Mouse (Mus musculus) gastrocnemius, postnatal 25 days (tissue): ENCODE data around the gene Ntn1. TPM values are rescaled to one million over a fixed set of nuclear protein-coding genes. Genes with fewer than 3 reads are reported as not detected.

Experiments used
- DNase-seq: peaks from one replicate; pipeline ENCODE4 v3.0.0; 2022
- long read RNA-seq, 2 experiments: library from polyadenylated mRNA; stranded (forward); transcript quantifications; one replicate each; pipeline ENCODE4 v2.0.0; 2021
- total RNA-seq, 2 experiments: library from RNA; stranded (reverse); gene quantifications; 1 replicate in 1 of 2; 2 replicates in 1 of 2; pipeline ENCODE4 v1.2.3; 2021

Ntn1 gene
- total RNA-seq = 1 to 10 TPM; 4.6 to 5.1 TPM
- long read RNA-seq, experiment 1 = 0 reads
- long read RNA-seq, experiment 2 = 0 reads

DNA sequence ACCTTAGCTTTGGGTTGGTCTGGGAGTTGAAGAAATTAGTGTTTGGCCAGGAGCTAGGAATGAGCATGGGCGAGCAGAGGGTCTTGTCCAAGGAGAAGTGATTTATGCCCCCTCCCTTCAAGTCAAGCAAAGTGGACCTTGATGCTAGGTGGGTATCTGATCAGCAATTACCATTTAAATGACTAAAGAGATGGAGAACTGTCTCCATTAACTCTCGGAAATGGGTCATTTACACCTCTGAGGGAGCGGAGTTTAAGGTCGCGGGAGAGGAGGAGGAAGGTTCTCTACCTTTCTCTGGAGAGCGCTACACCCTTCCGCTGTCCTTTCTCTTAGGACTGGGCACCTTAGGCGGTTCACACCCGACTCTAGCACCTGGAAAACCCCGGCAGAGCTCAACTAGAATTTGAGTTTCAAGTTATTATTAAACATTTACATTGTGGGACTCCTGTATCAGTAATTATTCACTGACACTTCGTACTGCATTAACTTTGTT is at the start of gene Ntn1:
Ntn1 (minus strand) TSS at position 97 of the 493 bp plus-strand sequence.
- DNase-seq = no peak

- no peak for DNase-seq
Observed at GRCm38 (mm10) chr11:68448356-68448755, 47.7 kb upstream of the Ntn1 start.

- no peak for DNase-seq
Observed at GRCm38 (mm10) chr11:68447242-68447641, 46.6 kb upstream of the Ntn1 start.

- no peak for DNase-seq
Observed at GRCm38 (mm10) chr11:68446547-68446946, 45.9 kb upstream of the Ntn1 start.

DNA sequence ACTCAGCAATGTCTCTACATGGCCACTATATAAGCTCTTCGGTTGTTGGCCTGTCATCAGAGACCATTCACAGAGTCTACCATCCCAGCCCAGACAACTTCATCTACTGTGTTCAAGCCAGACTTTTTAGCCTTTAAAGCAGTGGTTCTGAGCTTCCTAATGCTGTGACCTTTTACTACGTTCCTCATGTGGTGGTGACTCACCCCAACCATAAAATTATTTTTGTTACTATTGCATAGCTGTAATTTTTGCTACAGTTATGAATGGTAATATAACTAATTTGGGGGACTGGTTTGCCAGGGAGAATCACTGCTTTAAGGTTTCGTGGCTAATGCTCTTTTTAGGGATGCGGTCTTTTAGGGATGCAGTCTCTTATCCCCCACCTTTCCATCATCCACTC is 45.3 kb upstream of the Ntn1 start:
- DNase-seq = no peak

DNA sequence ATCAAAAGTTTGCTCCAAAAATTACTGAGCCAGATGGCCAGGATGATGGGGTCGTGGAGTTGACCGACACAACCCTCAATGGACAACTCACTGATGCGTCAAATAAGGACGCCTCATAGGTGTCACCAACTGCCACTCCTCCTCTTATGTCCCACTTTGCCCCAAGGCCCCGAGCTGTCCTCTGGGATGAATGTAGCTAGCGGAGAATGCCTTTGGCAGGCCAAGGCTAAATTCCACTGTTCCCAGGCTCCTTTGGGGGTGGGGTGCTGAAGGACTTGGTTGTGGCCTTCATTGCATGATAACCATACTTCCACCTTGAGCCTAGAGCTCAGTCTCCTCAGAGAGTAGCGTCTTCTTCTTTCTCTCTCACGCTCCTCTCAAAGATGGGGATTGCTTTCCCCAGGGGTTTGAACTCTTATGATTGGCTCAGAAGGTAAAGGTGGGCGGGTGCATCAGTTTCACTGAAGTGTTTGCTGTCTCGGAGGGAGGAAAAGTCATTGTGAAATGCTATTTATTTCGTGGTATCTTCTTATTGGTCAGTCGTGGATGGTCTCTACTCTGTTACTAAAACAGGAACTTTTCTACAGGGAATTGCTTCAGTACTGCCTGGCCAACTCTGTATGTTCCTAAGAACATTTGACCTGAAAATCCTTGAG is 42.5 kb upstream of the Ntn1 start:
- no peak for DNase-seq

- no peak for DNase-seq
Observed at GRCm38 (mm10) chr11:68442346-68442745, 41.7 kb upstream of the Ntn1 start.

GRCm38 (mm10) chr11:68440965-68441364 is 40.3 kb upstream of the Ntn1 start:
- no peak for DNase-seq

DNA sequence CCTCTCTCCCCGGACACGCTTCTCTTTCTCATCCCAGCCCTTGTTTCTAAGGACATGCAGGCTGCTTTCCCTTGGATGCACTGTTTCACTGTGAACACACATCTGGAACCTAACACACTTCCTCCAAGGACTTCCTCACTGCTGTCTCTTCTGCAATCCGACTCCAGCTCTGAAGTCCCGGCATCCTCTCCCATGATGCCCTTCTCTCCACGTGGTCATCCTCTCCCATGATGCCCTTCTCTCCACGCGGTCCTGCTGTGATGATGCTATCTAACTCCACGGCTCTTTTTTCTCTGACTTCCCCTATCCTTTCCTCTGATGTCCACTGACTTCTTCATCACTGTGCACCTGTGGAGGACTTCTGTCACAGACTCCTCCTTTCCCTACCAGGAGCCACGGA is 39.5 kb upstream of the Ntn1 start:
- no peak for DNase-seq

GRCm38 (mm10) chr11:68436376-68436775 is 35.8 kb upstream of the Ntn1 start:
- DNase-seq = no peak

- no peak for DNase-seq
Observed at GRCm38 (mm10) chr11:68435601-68436000, 35.0 kb upstream of the Ntn1 start.

- no peak for DNase-seq
Observed at GRCm38 (mm10) chr11:68434697-68435096, 34.1 kb upstream of the Ntn1 start.

- no peak for DNase-seq
Observed at GRCm38 (mm10) chr11:68433534-68433933, 32.9 kb upstream of the Ntn1 start.

DNA sequence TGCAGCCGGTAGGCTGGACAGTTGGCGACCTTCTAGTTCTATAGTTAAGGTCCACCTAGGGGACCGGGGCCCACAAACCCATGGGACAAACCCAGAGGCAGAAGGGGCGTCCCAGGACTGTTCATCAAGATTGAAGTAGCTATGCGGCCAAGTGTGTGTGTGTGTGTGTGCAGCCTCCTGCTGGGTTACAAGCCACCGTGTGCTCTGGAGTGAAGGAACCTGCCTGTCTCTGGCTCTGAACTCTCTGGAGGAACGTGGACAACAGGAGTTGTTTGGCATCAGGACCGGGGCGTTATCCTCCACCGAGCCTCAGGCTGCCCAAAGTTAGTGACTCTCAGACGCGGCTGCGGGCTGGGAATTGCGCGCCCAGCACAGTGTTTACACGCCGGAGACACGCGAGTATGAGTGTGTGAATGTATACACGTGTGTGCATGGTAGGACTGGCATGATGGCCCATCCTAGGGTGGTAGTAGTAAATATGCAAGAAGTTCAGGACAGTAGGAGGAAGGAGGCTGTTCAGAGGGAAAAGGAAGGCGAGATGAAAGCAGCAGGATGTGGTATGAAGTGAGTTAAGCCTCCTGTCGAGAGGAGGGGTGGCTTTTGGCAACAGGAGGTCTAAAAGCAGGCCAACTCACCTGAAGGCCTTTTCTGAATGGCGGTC is 31.9 kb upstream of the Ntn1 start:
- DNase-seq = no peak

DNA sequence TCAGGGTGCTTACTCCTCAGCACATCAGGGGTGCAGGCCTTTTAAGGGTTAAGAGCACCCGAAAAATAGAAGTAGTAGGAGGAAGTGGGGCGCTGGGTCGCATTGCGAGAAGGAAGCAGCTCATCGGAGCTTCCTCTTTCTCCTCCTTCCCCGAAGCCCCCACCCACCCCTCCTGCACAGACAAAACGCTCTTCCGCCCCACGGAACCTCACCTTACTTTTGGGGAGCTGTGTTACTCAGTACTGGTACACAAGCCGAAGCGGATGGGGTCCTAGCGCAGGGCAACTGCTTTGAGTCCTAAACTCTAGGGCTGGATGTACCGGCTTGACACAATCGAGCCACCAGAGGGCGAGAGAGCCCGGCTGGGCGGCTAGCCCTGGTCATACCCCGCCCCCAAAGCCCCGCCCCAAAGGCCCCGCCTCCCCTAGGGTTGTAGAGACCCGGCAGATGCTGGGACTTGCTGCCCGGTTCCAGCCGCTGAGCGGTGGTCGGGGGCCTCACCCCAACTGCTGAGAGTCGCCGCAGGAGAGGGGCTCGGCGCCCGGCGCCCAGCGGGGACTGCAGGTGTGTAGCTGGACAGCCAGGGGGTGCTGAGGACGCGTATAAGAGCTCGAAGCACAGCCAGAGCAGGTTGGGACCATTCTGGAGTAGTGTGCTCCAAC is 31.2 kb upstream of the Ntn1 start, which contains the start of gene Pik3r5:
Pik3r5 (plus strand) TSS at position 423 of the 662 bp plus-strand sequence.
- DNase-seq = peak; percentile 74

DNA sequence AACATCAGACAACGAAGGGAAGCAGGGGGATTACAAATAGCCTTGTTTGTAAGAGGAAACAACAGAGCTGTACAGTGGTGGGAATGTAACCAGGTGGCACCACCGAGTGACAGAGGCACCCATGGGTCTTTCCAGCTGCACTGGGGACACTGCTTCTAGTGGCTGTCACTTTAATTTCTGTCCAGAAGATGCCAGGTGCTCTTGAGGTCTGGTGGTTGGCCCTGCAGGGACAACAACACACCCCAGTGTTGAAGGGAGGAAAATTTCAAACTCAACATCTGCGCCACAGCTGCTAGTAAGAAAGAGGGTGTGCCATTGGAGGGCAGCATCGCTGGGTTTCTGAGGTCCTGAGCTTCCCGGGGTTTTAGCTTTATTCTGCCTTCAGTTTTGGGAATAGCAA is 30.0 kb upstream of the Ntn1 start:
- no peak for DNase-seq

DNA sequence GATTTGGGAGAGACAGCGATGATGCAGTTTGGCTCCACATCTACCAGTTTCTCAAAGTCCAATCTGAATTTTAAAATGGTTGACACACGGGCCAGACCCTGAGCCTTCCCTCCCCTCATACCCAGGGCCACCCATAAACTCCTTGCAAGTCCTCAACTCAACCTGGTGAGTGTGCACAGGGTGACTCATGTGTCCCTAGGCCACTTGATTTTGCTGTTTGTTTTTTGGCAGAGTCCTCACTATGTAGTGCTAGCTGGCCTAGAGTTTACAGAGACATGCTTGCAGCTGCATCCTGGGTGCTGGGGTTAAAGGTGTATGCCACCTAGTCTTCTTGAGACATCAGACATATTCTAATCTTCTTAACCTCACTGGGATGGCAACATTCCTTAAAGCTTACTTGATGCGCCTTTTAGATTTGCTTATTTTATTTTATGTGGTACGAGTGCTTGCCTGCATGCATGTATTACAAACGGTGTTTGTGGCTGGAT is 26.5 kb upstream of the Ntn1 start:
- DNase-seq = no peak

DNA sequence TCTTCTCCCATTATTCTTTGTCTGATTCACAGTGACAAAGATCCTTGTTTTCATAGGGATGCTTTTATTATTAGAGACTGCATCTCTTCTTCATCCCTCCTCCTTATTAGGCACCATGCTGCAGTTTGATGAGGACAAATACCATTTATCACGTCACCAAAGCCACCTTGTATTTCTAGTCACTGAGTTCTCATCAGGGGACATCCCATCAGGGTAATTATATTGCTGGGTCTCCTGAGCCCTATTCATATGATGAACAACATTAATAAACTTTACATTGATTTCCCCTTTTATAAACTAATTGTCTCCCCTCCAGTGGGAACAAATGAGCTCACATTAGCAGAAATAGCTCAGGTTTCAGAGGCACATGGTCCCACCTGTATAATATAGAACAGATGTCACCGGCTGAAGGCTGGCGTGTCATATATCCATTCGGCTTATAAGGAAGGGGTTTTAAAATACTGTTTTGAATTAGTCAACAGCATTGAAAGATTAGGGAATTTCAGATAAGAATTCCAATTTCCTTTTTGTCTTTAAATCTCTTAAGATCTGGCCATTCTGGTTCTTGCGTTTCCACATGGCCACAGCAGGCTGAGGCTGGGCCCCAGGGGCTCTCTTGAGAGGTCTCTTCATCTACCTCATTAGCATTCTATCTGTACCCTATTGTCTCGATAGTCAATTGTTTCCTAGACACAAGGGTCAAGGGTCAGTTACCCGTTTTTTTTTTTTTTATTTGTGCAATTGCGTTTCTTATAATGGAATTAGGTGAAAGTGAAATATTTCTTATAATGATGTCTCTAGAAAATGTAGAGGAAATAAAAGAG is 25.1 kb upstream of the Ntn1 start:
- no peak for DNase-seq

DNA sequence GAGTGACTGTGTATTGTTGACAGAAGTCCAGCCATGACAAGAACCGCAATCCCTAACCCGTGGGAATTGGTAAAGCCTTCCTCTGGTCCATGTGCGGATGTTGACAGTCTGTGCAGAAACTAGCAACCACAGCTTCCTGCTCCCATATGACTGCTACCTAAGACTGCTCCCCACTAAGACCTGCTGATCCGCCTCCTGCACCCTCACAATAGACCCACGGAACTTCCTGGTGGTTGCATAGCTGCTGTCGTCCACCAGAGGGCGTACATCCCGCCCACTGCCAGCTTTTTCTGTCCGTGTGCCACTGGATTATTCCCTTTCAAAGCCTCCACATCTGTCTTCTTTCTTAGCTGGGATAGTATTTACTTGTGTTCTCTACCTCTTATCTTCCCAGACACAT is 17.2 kb upstream of the Ntn1 start:
- DNase-seq = peak; percentile 34

- DNase-seq = no peak
Observed at GRCm38 (mm10) chr11:68417001-68417400, 16.4 kb upstream of the Ntn1 start.

GRCm38 (mm10) chr11:68408127-68408526 is 7.5 kb upstream of the Ntn1 start:
- peak; percentile 52 for DNase-seq

DNA sequence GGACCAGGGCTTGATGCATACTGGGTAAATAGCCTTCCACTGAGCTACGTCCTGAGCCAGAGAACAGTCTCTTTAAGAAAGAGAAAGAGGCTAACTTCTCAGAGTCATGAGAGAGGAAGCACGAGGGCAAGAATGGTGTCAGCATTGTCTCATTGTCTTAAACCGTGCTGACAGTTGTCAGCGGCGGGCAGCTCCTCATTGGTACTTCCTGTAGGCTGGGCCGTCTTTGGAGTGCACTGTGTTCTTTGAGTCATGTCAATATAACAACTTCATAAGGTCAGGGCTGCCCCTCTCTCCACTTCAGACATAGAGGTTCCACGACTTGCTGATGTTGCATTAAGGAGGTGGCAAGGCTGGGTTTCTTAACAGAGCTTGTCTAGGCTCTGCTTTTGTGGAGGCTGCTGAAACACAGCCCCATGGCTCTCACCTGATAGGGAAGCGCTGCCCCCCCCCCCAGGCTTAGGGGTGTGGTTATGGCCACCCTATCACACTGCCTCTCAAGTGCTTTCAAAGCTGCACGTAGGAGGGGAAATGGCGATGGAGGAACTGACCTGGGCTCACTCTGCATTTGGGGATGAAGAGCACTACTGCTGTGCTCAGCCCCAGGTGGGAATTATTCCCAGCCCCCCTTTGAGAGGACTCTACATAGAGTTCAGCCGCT is 6.8 kb upstream of the Ntn1 start:
- DNase-seq = no peak
